Mouse (Mus musculus) adrenal gland, adult 18-20 months (tissue): ENCODE measurements around the gene Slc47a2. TPM values are rescaled to one million over a fixed set of nuclear protein-coding genes. Genes with fewer than 3 reads are reported as not detected.

ENCODE experiments used
- DNase-seq, 2 experiments: peaks; one replicate each; pipeline ENCODE4 v3.0.0; 2021 to 2022; ENCODE audit warnings: low spot score in 2 of 2
- total RNA-seq, 2 experiments: library from RNA; stranded (reverse); gene quantifications; 1 replicate in 1 of 2; 2 replicates in 1 of 2; pipeline ENCODE4 v1.2.3; 2021

Slc47a2 gene
- total RNA-seq, 2 experiments from 2014 or later, result not detected

DNA sequence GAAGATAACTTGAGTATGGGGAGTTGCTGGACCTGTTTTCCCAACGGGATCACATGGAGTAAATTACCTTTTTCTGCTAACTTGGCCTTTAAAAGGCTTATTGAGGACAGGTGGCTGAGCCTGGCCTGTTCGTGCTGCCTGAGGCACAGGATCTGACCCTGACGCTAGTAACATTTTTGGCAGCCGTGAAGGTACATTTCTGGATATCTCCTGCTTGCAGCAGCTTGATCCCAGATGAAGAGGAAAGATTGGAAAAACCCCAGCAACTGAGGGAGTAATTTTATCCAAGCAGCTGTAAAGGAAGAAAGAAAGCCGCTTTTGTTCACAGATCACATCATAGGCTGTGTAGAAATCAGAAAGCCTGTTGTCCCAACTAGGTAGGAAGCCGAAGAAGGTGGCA lies 58.3 kb downstream of the Slc47a2 start:
- DNase-seq, result no peak

DNA sequence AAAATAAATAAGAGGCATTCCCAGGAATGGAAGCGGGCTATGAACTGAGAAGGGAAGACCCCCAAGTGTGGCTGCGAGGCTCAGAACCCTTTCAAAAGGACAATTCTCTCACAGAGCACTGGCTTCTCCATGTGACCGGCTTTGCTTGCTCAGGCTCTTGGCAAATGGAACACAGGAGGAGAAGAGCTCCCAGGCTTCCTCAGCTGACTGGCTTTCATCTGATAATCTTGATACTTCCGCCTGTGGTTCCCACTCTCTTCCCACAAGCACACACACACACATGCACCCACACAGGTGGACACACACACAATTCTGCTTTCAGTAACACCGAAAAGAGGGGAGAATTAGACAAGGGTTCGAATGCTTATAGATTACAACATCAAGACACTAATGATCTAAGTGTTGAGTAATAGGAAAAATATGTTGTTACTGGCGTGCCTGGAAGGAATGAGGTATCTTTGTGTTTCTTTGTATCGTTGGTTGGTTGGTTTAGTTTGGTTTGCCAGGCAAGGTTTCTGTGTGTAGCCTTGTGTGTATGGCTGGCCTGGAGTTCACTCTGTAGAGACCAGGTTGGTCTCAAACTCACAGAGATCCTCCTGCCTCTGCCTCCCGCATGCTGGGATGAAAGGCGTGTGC lies 59.1 kb downstream of the Slc47a2 start:
- DNase-seq, result no peak

DNA sequence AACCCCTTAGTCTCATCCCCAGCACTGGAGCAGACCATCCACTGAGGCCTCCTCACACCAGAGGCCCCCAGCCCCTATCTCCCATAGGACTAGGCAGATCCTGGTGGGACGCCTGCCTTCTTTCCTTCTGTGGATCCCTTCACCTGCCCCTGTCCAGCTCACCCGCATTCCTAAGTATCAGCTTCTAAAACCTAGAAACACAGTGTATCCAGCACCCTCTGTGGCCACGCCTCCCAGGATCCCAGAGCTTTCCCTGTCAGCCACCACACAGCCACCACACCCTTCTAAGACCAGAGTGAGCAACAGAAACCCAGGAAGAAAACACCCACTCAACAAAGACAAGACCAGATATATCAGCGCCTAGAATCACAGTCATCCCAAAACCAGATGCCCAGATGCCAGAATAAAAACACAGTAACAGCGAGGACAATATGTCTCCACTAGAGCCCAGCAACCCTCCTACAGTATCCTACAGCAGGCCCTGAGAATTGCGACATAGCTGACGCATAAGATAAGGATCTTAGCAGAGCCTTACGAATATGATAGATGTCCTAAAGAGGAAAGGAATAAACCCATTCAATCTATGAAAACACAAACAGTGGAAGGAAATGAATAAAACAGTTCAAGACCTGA lies 64.1 kb downstream of the Slc47a2 start:
- no peak for DNase-seq

DNA sequence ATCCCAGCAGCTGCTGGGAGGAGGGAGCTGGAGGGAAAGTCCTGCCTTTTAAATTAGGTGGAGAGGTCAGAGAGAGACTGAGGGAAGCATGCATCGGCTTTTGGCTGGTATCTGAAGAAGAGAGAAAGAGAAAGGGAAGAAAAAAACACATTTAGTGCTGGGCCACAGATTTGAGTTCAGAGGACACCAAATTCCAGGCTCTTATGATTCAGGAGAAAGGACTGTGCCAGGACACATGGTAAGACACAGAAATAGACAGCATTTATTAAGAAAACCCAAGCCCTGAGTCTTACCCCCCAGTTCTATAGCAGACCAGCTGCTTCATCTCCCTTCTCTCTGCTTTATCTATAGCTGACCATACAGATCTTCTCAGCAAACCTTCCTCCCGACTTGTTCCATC lies 64.7 kb downstream of the Slc47a2 start:
- no peak for DNase-seq

DNA sequence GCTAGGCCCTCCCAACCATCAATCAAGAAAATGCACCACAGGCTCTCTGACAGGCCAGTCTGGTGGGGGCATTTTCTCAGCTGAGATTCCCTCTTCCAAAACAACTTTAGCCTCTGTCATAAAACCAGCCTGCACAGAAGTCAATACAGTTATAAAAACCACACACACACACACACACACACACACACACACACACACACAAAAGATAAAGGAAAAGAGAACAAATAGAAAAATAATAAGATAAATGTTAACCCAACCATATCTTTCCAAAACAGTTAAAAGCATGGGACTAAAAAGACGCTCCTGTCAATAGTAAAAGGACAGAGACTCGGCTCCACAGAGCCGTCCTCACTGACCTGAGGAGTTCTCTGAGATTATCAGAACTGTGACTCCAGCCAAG lies 66.2 kb downstream of the Slc47a2 start:
- no peak for DNase-seq

DNA sequence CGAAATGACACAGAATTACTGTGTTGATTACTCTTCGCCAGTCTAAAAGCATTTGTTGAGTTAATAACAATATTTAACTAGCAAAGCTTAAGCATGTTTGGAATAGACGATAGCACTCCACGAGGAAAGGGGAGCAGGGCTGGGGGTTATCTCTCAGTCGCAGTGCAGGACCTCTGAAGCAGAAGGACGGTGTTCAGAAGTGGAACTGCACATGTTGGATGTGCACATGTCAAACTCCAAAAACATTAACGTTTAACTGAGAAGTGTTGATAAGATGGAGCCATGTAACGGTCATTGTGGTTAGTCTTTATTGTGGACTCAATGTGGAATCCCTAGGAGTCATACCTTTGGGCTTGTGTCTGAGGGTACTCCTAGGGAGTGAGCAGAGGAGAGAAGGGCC lies 67.6 kb downstream of the Slc47a2 start:
- no peak for DNase-seq

DNA sequence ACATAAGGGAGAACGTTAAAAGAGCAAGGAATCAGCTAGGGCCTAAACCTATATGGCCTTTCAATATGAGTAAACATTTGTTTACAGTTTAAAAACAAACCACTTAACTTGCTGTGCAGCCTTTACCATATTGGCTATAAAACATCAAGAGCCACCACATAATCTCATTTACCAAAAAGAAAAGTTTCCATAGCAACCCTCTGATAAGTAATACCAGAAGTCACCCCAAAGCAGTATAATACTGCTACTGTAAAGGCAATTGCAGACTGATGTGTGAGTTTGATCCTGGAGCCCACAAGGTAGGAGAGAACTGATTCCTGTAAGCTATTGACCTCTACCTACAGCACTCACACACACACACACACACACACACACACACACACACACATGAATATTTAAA lies 68.2 kb downstream of the Slc47a2 start:
- no peak for DNase-seq

DNA sequence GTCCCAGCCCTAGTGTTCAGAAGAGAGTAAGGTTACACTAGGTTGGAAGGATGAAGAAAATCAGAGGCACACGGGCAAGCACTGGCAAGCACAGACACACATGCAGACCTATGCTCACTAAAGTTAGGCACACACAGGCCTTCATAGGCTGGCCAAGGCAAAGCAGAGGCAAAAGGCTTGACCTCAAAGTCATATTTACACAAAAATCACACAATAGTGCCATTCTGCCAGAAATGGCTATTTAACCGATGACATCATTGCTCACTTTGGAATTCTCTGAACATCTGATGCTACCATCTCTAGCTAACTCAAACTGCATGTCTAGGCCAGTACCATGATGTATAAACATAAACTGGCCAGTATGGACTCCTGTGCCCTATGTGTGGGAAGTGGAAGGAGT lies 68.7 kb downstream of the Slc47a2 start:
- no peak for DNase-seq

DNA sequence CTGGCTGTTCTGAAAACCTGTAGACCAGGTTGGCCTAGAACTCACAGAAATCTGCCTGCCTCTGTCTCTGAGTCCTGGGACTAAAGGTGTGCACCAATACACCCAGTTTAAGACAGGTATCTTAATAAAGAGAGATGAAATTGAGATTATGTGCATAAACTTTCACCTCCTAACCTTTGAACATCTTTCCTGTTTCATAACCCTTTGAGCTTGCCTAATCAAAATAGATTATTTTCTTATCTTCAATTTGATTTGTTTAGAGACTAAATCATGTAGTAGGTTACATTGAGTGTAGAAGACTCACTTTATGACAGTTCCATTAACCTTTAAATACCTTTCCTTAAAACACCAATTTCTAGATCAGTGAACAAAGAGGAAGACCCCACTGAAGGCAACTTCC lies 71.0 kb downstream of the Slc47a2 start:
- DNase-seq, result no peak

DNA sequence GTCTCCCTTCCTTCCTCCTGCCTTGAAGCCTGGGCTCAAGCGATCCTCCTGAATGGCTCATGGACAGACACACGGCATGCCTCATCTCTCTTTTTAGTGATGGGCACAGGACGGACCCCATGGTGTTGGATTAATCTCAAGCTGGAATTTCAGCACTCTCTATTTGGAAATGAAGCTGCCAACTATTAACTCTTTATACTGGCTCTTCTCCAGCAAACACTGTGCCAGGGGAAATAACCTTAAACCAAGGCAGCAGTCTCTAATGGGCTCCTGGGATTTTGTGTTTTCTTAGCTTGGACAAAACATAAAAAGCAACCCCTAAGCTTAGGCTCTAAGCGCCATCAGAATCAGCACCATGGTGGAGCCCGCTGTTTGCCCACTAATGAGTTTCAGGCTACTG lies 72.3 kb downstream of the Slc47a2 start:
- no peak for DNase-seq

DNA sequence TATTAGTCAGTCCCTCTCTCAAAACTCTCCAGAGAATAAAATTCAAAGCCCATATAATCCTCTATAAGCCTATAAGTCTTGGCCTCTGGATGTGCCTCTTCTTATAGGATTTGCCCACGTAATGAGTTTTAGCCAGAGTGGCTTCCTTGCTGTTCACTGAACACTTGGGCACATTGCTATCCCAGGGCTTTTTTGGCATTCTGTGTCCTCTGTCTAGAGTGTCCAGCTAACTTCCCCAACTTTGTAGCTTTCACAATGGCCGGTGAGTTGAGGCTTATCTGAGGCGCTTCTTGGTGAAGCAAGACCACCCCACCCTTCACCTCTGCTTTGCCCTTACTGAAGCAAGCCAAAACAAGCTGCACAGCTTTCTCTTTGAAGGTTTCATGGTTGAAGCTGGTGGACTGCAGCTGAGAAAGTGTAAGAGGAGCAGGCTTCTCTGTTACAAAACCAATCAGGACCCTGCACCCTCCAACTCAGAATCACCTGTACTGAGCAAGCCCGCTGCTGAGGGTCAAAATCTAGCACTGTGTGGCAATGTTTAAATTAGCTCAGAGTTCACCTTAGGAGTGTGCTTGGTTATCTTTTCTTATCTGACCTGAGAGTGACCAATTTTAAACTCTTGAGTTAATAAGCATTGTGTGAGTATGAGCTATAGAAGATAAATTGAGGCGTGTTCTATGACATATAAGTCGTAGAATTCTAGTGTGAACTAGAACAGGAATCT lies 73.9 kb downstream of the Slc47a2 start:
- DNase-seq, result no peak

DNA sequence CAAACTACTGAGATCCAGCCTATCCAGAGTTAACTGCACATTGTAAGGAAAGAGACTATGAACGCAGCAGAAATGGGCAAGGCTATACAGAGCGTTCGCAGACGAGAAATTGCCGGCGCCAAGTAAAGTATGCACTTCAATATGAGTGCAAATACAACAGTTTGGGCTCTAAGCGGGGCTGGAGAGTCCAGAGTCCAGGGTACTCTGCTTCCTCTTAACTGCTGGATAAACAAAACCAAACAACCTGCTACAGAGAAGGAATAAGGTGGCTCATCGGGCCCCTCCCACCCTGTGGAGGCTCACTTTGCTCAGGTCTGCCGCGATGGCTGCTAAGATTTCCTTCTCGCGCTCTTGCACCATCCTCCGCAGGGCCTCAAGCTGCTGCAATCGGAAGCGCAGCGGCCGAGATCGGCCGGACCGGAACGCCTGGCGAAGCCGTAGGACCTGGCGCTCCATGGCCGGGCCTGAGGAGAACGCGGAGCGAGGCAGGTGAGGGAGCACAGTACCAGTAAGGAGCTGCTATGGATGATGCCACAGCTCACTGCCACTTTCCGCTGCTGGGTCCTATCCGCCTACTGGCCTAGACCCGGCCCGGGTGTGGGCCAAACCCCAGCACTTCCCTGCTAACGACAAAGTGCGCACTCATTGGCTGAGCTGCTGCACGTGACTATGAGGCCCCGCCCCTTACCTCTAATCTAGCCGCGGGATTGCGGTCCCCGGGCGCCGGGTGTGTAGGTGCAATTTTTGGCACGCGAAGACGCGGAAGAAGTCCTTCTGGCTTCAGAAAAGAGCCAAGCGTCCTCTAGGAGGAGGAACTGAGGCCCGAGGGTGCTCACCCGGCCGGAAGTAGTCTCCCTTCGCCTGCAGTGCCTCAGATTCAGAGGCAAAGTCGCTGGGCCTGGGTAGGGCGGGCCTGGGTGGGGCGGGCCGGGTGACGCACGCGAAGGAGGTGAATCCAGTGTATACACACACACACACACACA lies 75.8 kb downstream of the Slc47a2 start, which contains the start of gene Aldh3a2:
TSS of gene Aldh3a2 (minus strand) at position 914 of the 983 bp plus-strand sequence.
- DNase-seq, result peak; percentile 90 to 94

DNA sequence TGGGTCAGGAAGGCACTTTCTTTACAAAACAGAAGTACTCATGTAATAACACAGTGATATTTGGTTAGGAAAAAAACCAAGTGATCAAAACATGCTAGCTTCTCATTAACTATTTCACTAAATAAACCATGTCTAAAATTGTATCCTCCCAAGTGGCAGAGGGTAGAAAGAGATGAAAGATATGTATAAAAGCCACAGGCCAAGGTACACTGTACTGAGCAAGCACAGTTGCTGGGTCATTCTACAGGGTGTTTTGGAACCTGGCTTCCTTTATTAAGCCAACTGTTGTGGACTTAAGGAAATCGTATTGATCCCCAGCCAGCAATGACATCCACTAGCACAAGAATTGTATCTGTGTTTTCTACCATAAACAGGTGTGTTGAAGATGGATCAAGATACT lies 78.8 kb downstream of the Slc47a2 start:
- no peak for DNase-seq

DNA sequence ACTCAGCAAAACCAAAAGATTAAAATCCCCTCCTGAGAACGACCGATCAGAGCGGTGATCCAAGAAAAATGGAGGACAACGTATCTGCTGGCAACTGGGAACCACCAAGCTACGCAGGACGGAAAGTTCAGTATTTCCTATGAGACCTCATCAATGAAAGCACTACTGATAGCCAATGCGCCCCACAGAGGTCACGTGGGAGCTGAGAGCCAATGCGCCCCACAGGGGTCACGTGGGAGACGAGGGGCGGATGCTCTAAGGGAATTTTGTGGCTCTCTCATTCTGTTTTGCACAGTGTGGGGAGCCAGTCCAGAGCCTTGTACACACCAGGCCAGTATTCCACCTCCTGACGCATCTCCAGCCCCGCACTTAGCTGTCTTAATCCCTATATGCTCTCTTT lies 80.1 kb downstream of the Slc47a2 start:
- no peak for DNase-seq

DNA sequence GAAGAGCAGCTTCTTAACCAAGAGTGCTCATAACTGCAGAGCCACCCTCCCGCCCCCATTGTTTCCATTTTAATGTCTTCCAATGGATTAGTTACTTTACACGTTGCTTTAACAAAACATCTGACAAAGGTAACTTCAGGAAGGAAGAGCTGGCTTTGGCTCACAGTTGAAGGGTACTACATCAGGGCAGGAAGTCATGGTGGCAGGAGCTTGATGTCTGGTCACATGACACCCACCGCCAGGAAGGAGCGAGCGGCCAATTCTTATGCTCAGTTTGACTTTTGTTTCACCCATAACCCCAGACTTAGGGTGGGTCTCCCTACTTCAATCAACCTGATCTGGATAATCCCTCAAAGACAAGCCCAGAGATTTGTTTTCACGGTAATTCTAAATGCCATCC lies 83.6 kb downstream of the Slc47a2 start:
- DNase-seq, result no peak

DNA sequence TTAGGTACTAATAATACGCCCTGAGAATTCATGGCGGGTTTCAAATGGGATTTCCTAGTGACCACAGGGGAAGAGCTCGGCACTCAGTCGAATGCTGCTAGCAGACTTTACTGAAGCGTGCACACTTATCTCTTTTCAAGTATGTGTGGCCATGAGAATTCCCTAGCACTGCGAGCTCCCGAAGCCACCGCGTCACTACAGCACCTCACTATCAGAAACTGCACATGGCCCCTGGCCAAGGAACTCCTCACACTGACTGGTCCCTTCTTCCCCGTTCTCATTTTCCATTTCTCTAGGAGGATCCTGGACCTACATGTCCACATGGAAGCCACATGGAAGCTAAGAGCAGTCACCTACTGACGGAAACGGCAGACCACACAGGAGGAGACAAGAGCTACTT lies 89.9 kb downstream of the Slc47a2 start:
- DNase-seq, result no peak

DNA sequence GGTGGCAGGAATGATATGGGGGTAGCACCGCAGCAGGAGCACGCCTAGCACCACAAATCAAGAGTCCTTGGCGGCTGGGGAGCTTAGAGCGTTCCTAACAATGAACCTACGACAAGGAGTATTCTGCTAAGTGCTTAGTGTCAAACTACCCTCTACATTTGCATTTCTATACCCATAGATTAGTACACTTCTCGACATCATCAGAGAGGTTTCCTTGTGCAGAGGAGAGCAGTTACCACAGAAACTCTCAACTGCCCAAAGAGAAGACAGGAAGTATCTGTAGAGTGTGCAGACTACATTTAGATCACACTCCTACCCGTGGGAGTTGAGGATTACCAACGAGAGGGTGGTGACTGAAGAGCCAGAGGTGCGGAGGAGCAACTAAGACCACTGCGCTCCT lies 90.9 kb downstream of the Slc47a2 start:
- DNase-seq, result no peak
